Mouse (Mus musculus): Measurements from ENCODE around the gene Cdh13. TPM values are rescaled to one million over a fixed set of nuclear protein-coding genes. Genes with fewer than 3 reads are reported as not detected.
"Not testable (repeated sequence)": the region's sequence is repeated elsewhere in the genome, so short reads cannot be mapped to it uniquely, and the experiment has no call there.

Cdh13 gene
- total RNA-seq, 2 experiments from 2014 or later: 95.8 to 111 TPM

DNA sequence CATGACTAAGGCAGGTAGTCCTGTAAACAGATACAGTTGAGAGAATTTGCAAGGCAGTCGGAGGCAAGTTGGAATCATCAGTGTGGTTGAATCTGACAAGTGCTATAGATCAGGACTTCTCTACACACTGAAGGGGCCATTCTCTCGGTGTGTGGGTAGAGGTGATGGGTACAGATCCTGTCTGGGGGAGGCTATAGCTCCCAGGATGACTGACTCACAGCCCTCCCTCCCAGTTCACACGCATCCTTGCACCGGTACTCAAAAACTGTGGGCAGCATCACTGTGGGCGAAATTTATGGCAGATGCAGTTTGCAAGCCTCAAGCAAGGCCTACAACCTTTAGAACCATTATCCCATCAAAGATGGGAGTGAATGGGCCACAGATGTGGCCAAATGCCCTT is 381.5 kb downstream of the Cdh13 start:
- DNase-seq (ENCODE audit: low spot score): no peak

- DNase-seq (ENCODE audit: low spot score): no peak
Measured at GRCm38 (mm10) chr8:118667736-118668135, 384.2 kb downstream of the Cdh13 start.

DNA sequence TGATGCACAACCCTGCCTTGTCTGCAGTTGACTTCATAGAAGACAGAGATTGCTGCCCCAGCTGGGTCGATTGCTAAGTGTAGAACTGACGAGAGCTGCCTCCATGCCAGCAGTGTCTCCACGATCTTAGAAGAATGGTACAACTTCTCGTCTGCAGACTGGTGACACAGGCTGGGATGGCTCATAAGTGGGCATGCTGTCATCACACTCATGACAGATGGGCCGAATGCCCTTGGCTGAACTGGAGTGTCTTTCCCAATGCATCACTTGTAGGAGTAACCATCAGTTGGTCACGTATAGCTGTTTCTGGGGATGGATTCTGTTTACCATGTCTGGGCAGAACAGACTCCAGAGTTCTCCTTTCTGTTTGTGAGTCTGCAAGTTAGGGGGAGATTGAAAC is 392.7 kb downstream of the Cdh13 start:
- no peak for DNase-seq (ENCODE audit: low spot score)

DNA sequence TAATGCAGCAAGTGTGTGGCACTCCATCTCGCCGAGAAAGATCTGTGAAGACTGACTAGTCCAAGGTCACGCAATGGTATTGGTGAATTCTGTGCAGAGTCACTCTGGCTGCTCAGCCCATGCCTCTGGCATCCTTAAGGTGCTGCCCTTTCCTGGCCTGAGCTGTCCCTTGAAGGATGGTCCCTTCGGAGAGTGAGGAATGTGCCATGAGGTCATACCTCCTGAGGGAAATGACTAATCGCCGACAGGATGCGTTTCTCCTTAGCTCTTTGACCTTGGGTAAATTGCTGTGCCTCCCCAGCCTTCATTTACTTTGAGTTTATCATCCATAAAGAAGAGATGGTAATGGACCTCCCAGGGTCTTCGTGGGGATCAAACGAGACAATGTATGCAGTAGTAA is 395.8 kb downstream of the Cdh13 start:
- DNase-seq (ENCODE audit: low spot score): no peak

GRCm38 (mm10) chr8:118683386-118683785 is 399.9 kb downstream of the Cdh13 start:
- no peak for DNase-seq (ENCODE audit: low spot score)

DNA sequence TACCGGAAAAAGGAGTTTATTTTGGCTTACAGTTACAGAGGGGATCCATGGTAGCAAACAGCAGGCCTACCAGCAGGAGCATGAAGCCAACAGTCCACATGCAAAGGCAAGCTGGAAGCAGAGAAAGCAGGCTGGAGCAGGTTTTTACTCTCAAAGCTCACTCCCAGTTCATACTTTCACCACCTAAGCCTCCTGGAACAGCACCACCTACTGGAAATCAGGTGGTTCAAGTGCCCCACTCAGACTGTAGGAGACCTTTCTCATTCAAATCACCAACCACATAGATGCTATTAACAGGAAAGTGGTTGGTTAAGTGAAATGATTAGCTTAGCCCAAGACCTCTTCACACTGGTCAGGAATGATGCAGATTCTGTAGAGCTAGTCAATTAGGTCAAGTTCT is 402.3 kb downstream of the Cdh13 start:
- no peak for DNase-seq (ENCODE audit: low spot score)

GRCm38 (mm10) chr8:118689849-118690248 is 406.3 kb downstream of the Cdh13 start:
- DNase-seq (ENCODE audit: low spot score): no peak

GRCm38 (mm10) chr8:118701312-118701880 is 417.9 kb downstream of the Cdh13 start:
- DNase-seq (ENCODE audit: low spot score): peak; percentile 5

DNA sequence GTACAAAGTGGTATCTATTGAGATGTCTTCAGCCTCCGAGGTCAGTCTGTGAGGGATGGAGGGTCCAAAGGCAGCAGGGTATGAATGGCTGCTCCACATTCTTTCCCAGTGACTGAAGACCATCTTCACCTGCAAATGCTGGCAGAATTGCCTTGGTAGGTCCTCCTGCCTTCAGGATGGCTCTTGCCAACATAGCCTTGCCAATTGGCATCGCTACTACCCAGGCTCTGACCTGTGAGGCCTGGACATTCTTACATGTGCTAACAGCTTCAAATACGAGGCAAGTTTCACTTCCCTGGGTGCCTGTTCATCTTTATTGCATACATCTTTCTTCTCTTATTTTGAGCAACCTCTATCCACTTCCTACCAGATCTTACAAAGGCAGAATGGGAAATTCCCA is 425.8 kb downstream of the Cdh13 start:
- no peak for DNase-seq (ENCODE audit: low spot score)

- no peak for DNase-seq (ENCODE audit: low spot score)
Measured at GRCm38 (mm10) chr8:118711631-118712030, 428.1 kb downstream of the Cdh13 start.

- no peak for DNase-seq (ENCODE audit: low spot score)
Measured at GRCm38 (mm10) chr8:118713111-118713510, 429.6 kb downstream of the Cdh13 start.

DNA sequence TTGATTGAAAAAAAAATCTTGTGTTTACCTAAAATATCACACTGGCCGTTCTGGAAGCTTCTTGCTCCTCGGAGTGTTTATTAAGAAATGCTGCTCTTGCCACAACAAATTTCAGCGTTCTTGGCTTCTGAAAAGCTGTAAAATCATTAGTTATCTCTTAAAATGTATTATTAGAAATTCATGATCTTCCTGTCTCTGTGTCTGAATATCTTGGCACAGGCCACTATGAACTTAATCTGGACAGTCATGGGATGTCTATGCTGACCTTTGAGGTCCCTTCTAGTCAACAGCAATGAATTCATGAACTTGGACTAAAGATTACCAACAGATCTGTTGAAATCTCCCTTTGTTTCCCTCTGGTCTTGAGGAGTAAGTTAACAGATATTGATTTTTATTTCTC is 430.1 kb downstream of the Cdh13 start:
- peak; percentile 11 for DNase-seq (ENCODE audit: low spot score)

DNA sequence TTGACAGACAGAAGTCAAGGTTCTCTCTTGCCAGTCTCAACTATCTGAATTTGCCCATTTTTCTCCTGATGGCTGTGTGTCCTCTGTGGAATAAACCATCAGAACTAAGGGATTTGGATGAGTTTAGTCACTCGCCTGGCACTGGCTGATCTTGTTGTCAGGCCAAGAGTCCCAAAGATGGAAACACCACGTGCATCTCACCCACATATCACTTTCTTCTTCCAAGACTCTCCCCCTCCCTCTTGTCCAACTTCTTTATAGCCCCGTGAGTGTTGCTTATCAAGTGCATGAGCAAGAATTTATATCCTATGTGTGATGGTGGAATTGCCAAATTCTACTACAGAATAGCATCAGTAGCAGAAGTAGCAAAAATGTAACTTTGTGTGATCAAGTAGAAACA is 439.4 kb downstream of the Cdh13 start:
- DNase-seq (ENCODE audit: low spot score): no peak

DNA sequence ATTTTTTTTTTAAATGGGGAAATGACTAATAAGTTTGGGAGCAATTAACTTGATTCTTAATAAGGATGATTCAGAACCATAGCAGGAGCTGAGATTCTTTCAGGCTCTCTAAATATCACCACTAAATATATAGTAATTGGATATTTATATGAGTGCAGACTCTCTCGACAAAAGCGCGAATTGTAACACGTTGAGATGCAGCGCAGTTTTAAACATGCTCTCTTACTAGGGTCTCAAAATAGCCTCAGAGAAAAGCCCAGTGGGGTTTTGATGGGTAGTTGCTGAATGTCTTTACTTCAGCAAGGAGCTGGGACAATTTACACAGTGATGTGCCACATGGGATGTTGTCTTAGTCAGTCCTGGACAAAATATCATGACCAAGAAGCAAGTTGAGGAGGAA is 442.1 kb downstream of the Cdh13 start:
- DNase-seq (ENCODE audit: low spot score): no peak

DNA sequence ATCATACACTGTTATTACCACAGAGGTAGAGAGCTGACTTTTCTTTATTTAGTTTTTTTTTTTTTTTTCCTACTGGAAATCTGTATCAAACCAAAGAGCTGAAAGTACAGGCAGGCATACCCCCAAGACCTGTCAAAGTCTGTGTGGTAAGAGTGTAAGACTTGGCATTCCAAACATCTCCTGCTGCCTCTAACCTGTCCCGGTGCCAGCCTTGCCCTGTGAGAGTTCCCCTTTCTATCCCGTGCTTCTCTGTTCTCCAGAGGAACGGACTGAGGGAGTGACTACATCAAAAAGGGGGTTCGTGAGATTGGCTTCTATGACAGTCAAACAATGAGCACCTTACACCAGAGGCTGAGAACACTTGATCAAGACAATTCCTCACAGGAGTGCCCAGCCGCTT is 458.2 kb downstream of the Cdh13 start:
- DNase-seq (ENCODE audit: low spot score): no peak

- no peak for DNase-seq (ENCODE audit: low spot score)
Measured at GRCm38 (mm10) chr8:118744991-118745390, 461.5 kb downstream of the Cdh13 start.

- no peak for DNase-seq (ENCODE audit: low spot score)
Measured at GRCm38 (mm10) chr8:118748041-118748604, 464.6 kb downstream of the Cdh13 start.

DNA sequence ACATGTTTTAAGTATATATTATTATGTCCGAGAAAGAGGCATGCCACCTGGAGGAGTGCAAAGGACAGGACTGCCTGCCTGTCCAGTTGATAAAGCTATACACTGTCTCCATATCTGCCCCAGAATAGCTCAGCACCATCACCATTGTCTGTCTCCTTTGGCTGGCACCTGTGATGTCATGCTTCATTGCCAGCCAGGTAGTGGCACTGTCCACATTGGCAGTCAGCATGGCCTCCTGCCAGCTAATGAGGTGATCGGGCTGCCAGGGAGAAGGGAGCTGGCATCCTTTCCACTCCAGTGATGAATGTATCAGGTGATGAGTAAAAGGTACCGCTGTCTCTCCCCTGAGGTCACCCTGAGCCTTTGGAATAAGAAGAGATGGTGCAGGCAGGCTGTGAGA is 465.7 kb downstream of the Cdh13 start:
- DNase-seq (ENCODE audit: low spot score): no peak

DNA sequence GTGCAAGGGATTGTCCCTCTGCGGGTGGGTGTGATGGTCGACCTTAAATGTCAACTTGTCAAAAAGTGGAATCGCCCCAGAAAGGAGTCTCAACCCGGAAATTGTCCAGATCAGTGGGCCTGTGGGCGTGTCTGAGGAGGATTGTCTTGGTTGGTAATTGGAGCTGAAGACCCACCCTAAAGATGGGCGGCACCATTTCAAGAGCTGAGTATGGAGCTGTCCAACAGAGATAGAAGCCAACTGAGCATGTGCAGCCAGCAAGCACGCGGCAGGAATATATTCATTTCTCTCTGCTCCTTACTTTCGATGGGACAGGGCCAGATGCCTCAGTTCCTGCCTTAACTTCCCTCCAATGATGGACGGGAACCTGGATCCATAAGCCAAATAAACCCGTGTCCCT is 466.3 kb downstream of the Cdh13 start:
- no peak for DNase-seq (ENCODE audit: low spot score)

GRCm38 (mm10) chr8:118753710-118754109 is 470.2 kb downstream of the Cdh13 start:
- DNase-seq (ENCODE audit: low spot score): no peak

GRCm38 (mm10) chr8:118754119-118754518 is 470.6 kb downstream of the Cdh13 start:
- DNase-seq (ENCODE audit: low spot score): no peak

DNA sequence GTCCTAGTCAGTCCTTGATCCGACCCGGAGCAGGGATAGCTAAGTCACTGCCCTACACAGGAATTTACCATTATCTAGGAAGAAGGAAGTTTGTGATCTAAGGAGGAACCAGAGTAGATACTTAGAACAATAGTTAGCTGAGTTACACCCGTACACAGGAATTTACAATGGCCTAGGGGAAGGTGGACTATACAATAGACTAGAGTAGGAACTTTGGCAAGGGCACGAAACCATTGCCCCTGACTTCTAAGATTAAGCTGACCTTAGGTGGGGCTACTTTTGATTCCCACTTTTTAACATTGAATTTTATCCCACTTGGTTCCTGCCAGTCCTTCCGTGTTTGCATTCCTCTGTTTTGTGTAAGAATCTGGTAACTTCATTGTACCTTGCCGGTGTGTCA is 494.0 kb downstream of the Cdh13 start:
- not testable (repeated sequence) for DNase-seq (ENCODE audit: low spot score)

- no peak for DNase-seq (ENCODE audit: low spot score)
Measured at GRCm38 (mm10) chr8:118778374-118778773, 494.8 kb downstream of the Cdh13 start.

DNA sequence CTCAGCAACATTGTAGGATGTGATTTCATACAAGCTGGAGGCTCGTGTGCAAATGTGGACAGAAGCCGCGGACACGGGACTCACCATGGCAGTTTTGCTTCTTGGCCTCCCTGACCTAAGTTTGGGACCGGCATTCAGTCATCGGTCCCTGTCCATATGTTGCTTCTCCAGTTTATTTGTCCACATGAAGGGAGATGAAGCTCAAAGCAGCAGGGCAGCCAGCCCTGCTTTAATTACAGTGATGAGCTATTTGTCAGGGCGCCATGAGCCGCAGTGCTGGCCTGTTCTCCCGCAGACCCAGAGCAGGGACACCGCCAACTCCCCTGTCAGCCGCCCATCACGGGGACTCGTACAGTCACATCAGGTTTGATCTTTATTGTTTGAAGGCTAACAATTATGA is 502.1 kb downstream of the Cdh13 start:
- DNase-seq (ENCODE audit: low spot score): no peak

Measured in gastrocnemius, adult 18-20 months (tissue).